Mouse (Mus musculus): ENCODE measurements around the gene Pax8. TPM values are rescaled to one million over a fixed set of nuclear protein-coding genes. Genes with fewer than 3 reads are reported as not detected.

Gene Pax8
- polyA plus RNA-seq, 1 experiment = not detected

GRCm38 (mm10) chr2:24502963-24503471 lies 27.6 kb upstream of the Pax8 start:
- no peak overlapping the region for H3ac ChIP-seq (ENCODE audit: control insufficient read depth, insufficient read length)

GRCm38 (mm10) chr2:24500921-24501320 lies 25.5 kb upstream of the Pax8 start:
- TF ChIP-seq POLR2A (IDR thresholded peaks at IDR 0.05; ENCODE audit: insufficient read length, low read depth) (no peak), MYOD1 (IDR thresholded peaks at IDR 0.05; ENCODE audit: control insufficient read depth in 1 of 3, insufficient read length in 2 of 3, low read depth in 2 of 3) (no peak), E2F4 (IDR thresholded peaks at IDR 0.05; ENCODE audit: insufficient read depth) (no peak), MAX (IDR thresholded peaks at IDR 0.05; ENCODE audit: low read depth) (no peak), USF1 (IDR thresholded peaks at IDR 0.05; ENCODE audit: low read depth) (no peak), POLR2AphosphoS2 (IDR thresholded peaks at IDR 0.05; ENCODE audit: insufficient read length, low read depth) (no peak), REST (IDR thresholded peaks at IDR 0.05; ENCODE audit: insufficient read depth, insufficient read length) (no peak), TCF12 (IDR thresholded peaks at IDR 0.05; ENCODE audit: insufficient read depth, poor library complexity, severe bottlenecking) (no peak)
- Histone ChIP-seq H3K36me3 (ENCODE audit: control insufficient read depth, insufficient read depth) (no peaks in the 10 kb centered on the region), H3K79me2 (ENCODE audit: control insufficient read depth, insufficient read depth) (no peaks in the 10 kb centered on the region), H3K4me3 (no peak overlapping the region), H3K27me3 (ENCODE audit: control insufficient read depth, insufficient read depth, insufficient read length) (no peaks in the 10 kb centered on the region), H3K4me2 (ENCODE audit: low read depth) (no peak overlapping the region), H3ac (ENCODE audit: control insufficient read depth, insufficient read length) (no peak overlapping the region)

More at GRCm38 (mm10) chr2:24502963-24503471, 27.6 kb upstream of the Pax8 start:
- Histone ChIP-seq H3K27me3 (ENCODE audit: control insufficient read depth, insufficient read depth, insufficient read length) (no peaks in the 10 kb centered on the region), H3K79me2 (ENCODE audit: control insufficient read depth, insufficient read depth) (no peaks in the 10 kb centered on the region), H3K4me2 (ENCODE audit: low read depth) (no peak overlapping the region), H3K4me3 (no peak overlapping the region), H3K36me3 (ENCODE audit: control insufficient read depth, insufficient read depth) (no peaks in the 10 kb centered on the region)
- TF ChIP-seq REST (IDR thresholded peaks at IDR 0.05; ENCODE audit: insufficient read depth, insufficient read length) (no peak), E2F4 (IDR thresholded peaks at IDR 0.05; ENCODE audit: insufficient read depth) (no peak), MAX (IDR thresholded peaks at IDR 0.05; ENCODE audit: low read depth) (no peak), USF1 (IDR thresholded peaks at IDR 0.05; ENCODE audit: low read depth) (no peak), POLR2A (IDR thresholded peaks at IDR 0.05; ENCODE audit: insufficient read length, low read depth) (no peak), SRF (IDR thresholded peaks at IDR 0.05; ENCODE audit: control insufficient read depth, insufficient read length, low read depth) (no peak), MYOG (IDR thresholded peaks at IDR 0.05; ENCODE audit: control insufficient read depth in 1 of 3, insufficient read depth in 1 of 3, insufficient read length in 2 of 3, low read depth in 2 of 3) (no peak), POLR2AphosphoS2 (IDR thresholded peaks at IDR 0.05; ENCODE audit: insufficient read length, low read depth) (no peak), MYOD1 (IDR thresholded peaks at IDR 0.05; ENCODE audit: control insufficient read depth in 1 of 3, insufficient read length in 2 of 3, low read depth in 2 of 3) (no peak), TCF3 (IDR thresholded peaks at IDR 0.05; ENCODE audit: insufficient read length, low read depth) (no peak)

- no peak for TF ChIP-seq MAX (IDR thresholded peaks at IDR 0.05; ENCODE audit: low read depth)
- TF ChIP-seq TCF3 (IDR thresholded peaks at IDR 0.05; ENCODE audit: insufficient read length, low read depth) = no peak
- TF ChIP-seq MYOG (IDR thresholded peaks at IDR 0.05; ENCODE audit: control insufficient read depth in 1 of 3, insufficient read depth in 1 of 3, insufficient read length in 2 of 3, low read depth in 2 of 3) = no peak
- TF ChIP-seq MYOD1 (IDR thresholded peaks at IDR 0.05; ENCODE audit: control insufficient read depth in 1 of 3, insufficient read length in 2 of 3, low read depth in 2 of 3) = no peak
- no peaks in the 10 kb centered on the region for H3K79me2 ChIP-seq (ENCODE audit: control insufficient read depth, insufficient read depth)
- H3K36me3 ChIP-seq (ENCODE audit: control insufficient read depth, insufficient read depth) = no peaks in the 10 kb centered on the region
- H3ac ChIP-seq (ENCODE audit: control insufficient read depth, insufficient read length) = no peak overlapping the region
- no peaks in the 10 kb centered on the region for H3K27me3 ChIP-seq (ENCODE audit: control insufficient read depth, insufficient read depth, insufficient read length)
- H3K4me2 ChIP-seq (ENCODE audit: low read depth) = no peak overlapping the region
- H3K4me3 ChIP-seq = no peak overlapping the region
Measured at GRCm38 (mm10) chr2:24490564-24490963, 15.2 kb upstream of the Pax8 start.

GRCm38 (mm10) chr2:24488660-24489059 lies 13.3 kb upstream of the Pax8 start:
- H3ac ChIP-seq (ENCODE audit: control insufficient read depth, insufficient read length) = no peak overlapping the region
- H3K27me3 ChIP-seq (ENCODE audit: control insufficient read depth, insufficient read depth, insufficient read length) = no peaks in the 10 kb centered on the region
- H3K4me3 ChIP-seq = no peak overlapping the region
- H3K79me2 ChIP-seq (ENCODE audit: control insufficient read depth, insufficient read depth) = no peaks in the 10 kb centered on the region
- no peaks in the 10 kb centered on the region for H3K36me3 ChIP-seq (ENCODE audit: control insufficient read depth, insufficient read depth)
- TF ChIP-seq POLR2A (IDR thresholded peaks at IDR 0.05; ENCODE audit: insufficient read length, low read depth) (no peak), SRF (IDR thresholded peaks at IDR 0.05; ENCODE audit: control insufficient read depth, insufficient read length, low read depth) (no peak), TCF3 (IDR thresholded peaks at IDR 0.05; ENCODE audit: insufficient read length, low read depth) (no peak), CEBPB (IDR thresholded peaks at IDR 0.05; ENCODE audit: insufficient read depth, poor library complexity, severe bottlenecking) (no peak), POLR2AphosphoS2 (IDR thresholded peaks at IDR 0.05; ENCODE audit: insufficient read length, low read depth) (no peak), MYOG (IDR thresholded peaks at IDR 0.05; ENCODE audit: control insufficient read depth in 1 of 3, insufficient read depth in 1 of 3, insufficient read length in 2 of 3, low read depth in 2 of 3) (no peak), TCF12 (IDR thresholded peaks at IDR 0.05; ENCODE audit: insufficient read depth, poor library complexity, severe bottlenecking) (no peak), MYOD1 (IDR thresholded peaks at IDR 0.05; ENCODE audit: control insufficient read depth in 1 of 3, insufficient read length in 2 of 3, low read depth in 2 of 3) (no peak), MAX (IDR thresholded peaks at IDR 0.05; ENCODE audit: low read depth) (no peak), E2F4 (IDR thresholded peaks at IDR 0.05; ENCODE audit: insufficient read depth) (no peak), USF1 (IDR thresholded peaks at IDR 0.05; ENCODE audit: low read depth) (no peak), REST (IDR thresholded peaks at IDR 0.05; ENCODE audit: insufficient read depth, insufficient read length) (no peak)
- H3K4me2 ChIP-seq (ENCODE audit: low read depth) = no peak overlapping the region

- TF ChIP-seq POLR2A (IDR thresholded peaks at IDR 0.05; ENCODE audit: insufficient read length, low read depth) = no peak
- no peak for TF ChIP-seq POLR2AphosphoS2 (IDR thresholded peaks at IDR 0.05; ENCODE audit: insufficient read length, low read depth)
- no peak for TF ChIP-seq CEBPB (IDR thresholded peaks at IDR 0.05; ENCODE audit: insufficient read depth, poor library complexity, severe bottlenecking)
- TF ChIP-seq TCF12 (IDR thresholded peaks at IDR 0.05; ENCODE audit: insufficient read depth, poor library complexity, severe bottlenecking) = no peak
- TF ChIP-seq MYOD1 (IDR thresholded peaks at IDR 0.05; ENCODE audit: control insufficient read depth in 1 of 3, insufficient read length in 2 of 3, low read depth in 2 of 3) = no peak
- no peak for TF ChIP-seq E2F4 (IDR thresholded peaks at IDR 0.05; ENCODE audit: insufficient read depth)
- TF ChIP-seq SRF (IDR thresholded peaks at IDR 0.05; ENCODE audit: control insufficient read depth, insufficient read length, low read depth) = no peak
- TF ChIP-seq MYOG (IDR thresholded peaks at IDR 0.05; ENCODE audit: control insufficient read depth in 1 of 3, insufficient read depth in 1 of 3, insufficient read length in 2 of 3, low read depth in 2 of 3) = no peak
- TF ChIP-seq USF1 (IDR thresholded peaks at IDR 0.05; ENCODE audit: low read depth) = no peak
- TF ChIP-seq REST (IDR thresholded peaks at IDR 0.05; ENCODE audit: insufficient read depth, insufficient read length) = no peak
- no peak for TF ChIP-seq MAX (IDR thresholded peaks at IDR 0.05; ENCODE audit: low read depth)
- TF ChIP-seq TCF3 (IDR thresholded peaks at IDR 0.05; ENCODE audit: insufficient read length, low read depth) = no peak
- Histone ChIP-seq H3K79me2 (ENCODE audit: control insufficient read depth, insufficient read depth) (no peaks in the 10 kb centered on the region), H3K27me3 (ENCODE audit: control insufficient read depth, insufficient read depth, insufficient read length) (no peaks in the 10 kb centered on the region), H3ac (ENCODE audit: control insufficient read depth, insufficient read length) (no peak overlapping the region), H3K36me3 (ENCODE audit: control insufficient read depth, insufficient read depth) (no peaks in the 10 kb centered on the region), H3K4me2 (ENCODE audit: low read depth) (no peak overlapping the region), H3K4me3 (no peak overlapping the region)
Measured at GRCm38 (mm10) chr2:24487056-24487825, 11.8 kb upstream of the Pax8 start.
